Mouse (Mus musculus): ENCODE measurements at regions not wholly inside any gene's neighbourhood (a gene's known extent, or its start where the extent isn't known, plus 50 kb on each side); places are given as distances from the start of the nearest gene placed in this dataset.

DNA sequence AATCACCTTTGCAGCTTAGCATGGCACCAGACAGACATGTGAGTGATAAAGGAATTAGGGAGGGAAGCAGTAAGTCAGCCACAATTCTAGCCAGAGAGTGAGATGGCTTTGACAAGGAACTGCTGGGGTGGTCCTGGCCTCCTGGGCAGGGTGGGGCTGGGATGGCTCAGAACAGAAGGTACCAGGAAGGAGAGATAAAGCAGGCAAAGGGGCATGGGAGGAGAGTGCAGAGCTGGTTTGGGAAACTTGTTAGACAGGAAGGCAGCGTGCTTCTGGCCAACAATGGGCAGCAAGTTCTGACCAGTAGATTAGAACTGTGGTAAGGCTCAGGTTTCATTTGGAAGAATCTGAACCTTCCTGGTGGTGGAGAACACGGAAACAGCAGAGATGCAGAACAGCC, 130.5 kb upstream of the Mkln1 start:
- Histone ChIP-seq H3K9me3 (ENCODE audit: control insufficient read depth, low read length) (no peaks in the 10 kb centered on the region), H3K27me3 (ENCODE audit: control insufficient read depth, insufficient read depth, low read length) (no peaks in the 10 kb centered on the region), H3K4me2 (ENCODE audit: low read depth, low read length, severe bottlenecking) (no peak overlapping the region), H3K4me3 (ENCODE audit: low read depth, low read length) (no peak overlapping the region), H3K36me3 (ENCODE audit: control insufficient read depth, insufficient read depth, low read length) (no peaks in the 10 kb centered on the region), H3K9ac (ENCODE audit: low read length) (no peak overlapping the region), H3K4me1 (replicated peaks; ENCODE audit: control insufficient read depth, insufficient read depth, low read length) (no peaks in the 10 kb centered on the region), H3K27ac (ENCODE audit: low read depth, low read length) (no peak overlapping the region)
- 74% methylated on average over 2 of the region's 2 CpGs for WGBS
- DNase-seq (ENCODE audit: low spot score) (no peak), ATAC-seq (replicated peaks; ENCODE audit: low FRiP score) (no peak)

DNA sequence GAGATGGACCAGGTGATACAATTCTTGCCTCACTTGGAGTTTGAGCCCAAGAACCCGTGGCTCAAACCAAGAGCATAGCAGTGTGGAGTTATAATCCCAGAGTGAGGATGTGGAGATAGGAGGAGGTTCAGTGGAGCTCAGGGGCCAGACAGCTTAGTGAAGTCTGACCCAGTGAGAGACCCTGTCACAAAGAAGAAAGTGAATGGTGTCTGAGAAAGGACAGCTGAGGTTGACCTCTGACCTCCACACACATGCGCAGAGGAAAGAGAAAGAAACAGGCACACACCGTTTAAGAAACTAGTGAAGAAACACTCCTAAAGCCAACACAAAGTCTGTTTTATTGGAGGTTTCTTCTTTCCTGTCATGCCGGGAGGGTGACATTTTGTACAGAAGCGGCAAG, 124.7 kb upstream of the Mkln1 start:
- 44% methylated on average over 5 of the region's 5 CpGs for WGBS
- H3K4me1 ChIP-seq (replicated peaks; ENCODE audit: control insufficient read depth, insufficient read depth, low read length), result no peaks in the 10 kb centered on the region
- H3K9me3 ChIP-seq (ENCODE audit: control insufficient read depth, low read length), result no peaks in the 10 kb centered on the region
- H3K4me2 ChIP-seq (ENCODE audit: low read depth, low read length, severe bottlenecking), result no peak overlapping the region
- DNase-seq (ENCODE audit: low spot score) (no peak), ATAC-seq (replicated peaks; ENCODE audit: low FRiP score) (no peak)
- no peak overlapping the region for H3K27ac ChIP-seq (ENCODE audit: low read depth, low read length)
- no peak overlapping the region for H3K9ac ChIP-seq (ENCODE audit: low read length)
- no peak overlapping the region for H3K4me3 ChIP-seq (ENCODE audit: low read depth, low read length)
- no peaks in the 10 kb centered on the region for H3K36me3 ChIP-seq (ENCODE audit: control insufficient read depth, insufficient read depth, low read length)
- H3K27me3 ChIP-seq (ENCODE audit: control insufficient read depth, insufficient read depth, low read length), result no peaks in the 10 kb centered on the region

DNA sequence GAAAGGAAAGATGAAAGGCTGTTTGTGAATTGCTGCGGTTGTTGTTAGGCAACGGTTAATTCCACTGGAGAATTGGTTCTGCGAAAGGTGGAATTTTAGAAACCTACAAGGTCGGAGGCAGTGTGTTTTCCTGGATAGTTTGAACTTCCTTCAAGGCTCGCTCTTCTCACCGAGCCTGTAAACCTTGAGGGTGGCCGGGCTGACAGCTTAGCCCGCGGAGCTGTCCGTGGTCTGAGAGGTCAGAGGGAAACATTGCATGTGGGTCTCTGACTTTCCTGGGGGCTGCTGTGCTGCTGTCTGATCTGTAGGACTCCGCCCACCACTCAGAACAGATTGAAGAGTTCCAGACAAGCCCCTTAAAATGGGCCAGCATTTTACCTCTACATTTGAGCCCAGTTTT, 124.3 kb upstream of the Mkln1 start:
- no peak overlapping the region for H3K27ac ChIP-seq (ENCODE audit: low read depth, low read length)
- H3K4me2 ChIP-seq (ENCODE audit: low read depth, low read length, severe bottlenecking), result no peak overlapping the region

DNA sequence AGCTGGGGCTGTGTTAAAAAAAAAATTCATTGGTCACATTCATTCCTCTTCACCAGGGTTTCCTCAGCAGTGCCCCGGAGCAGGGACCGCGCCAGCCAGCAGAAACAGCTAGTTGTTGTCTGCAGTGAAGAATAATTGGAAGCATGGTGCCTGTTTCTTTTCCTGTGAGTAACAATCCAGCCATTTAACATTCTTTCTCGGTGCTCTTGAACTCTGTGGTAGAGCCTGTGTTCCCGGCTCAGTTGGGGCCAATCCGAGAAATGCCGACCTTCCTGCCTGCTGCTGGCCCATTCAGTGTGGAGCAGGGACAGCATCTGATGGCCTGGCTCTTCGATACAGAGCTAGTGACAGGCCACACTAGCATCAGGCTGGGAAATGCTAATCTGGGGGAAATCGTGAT, 120.7 kb upstream of the Mkln1 start:
- no peak for DNase-seq (ENCODE audit: low spot score)

More for the DNA sequence above, 124.3 kb upstream of the Mkln1 start:
- ATAC-seq (replicated peaks; ENCODE audit: low FRiP score), result no peak
- Histone ChIP-seq H3K4me3 (ENCODE audit: low read depth, low read length) (no peak overlapping the region), H3K9me3 (ENCODE audit: control insufficient read depth, low read length) (no peaks in the 10 kb centered on the region), H3K27me3 (ENCODE audit: control insufficient read depth, insufficient read depth, low read length) (no peaks in the 10 kb centered on the region), H3K36me3 (ENCODE audit: control insufficient read depth, insufficient read depth, low read length) (no peaks in the 10 kb centered on the region), H3K9ac (ENCODE audit: low read length) (no peak overlapping the region), H3K4me1 (replicated peaks; ENCODE audit: control insufficient read depth, insufficient read depth, low read length) (no peaks in the 10 kb centered on the region)
- DNase-seq (ENCODE audit: low spot score), result no peak
- WGBS, result 36% methylated on average over 11 of the region's 11 CpGs

DNA sequence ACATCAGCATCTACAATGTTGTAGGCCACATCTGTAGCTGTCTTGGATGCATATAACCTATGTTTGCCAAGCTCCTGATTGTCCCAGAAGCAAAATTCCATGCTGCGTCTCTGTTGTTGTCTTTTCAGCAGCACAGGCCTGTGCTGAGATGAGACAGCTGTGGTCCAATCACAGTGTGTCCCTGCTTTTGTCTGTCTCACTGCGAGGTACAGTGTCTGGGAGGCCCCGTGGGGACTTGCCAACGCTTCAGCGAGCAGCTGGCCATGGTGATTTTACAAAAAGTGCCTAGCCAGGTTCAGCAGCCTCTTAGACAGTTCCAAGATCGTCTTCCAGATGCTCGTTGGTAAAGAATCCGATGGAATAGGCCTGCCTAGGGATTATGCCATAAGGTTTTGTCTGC, 114.6 kb upstream of the Mkln1 start:
- WGBS, result 72% methylated on average over 8 of the region's 8 CpGs
- no peaks in the 10 kb centered on the region for H3K27me3 ChIP-seq (ENCODE audit: control insufficient read depth, insufficient read depth, low read length)
- no peak for DNase-seq (ENCODE audit: low spot score)
- ATAC-seq (replicated peaks; ENCODE audit: low FRiP score), result no peak
- no peaks in the 10 kb centered on the region for H3K36me3 ChIP-seq (ENCODE audit: control insufficient read depth, insufficient read depth, low read length)
- no peak overlapping the region for H3K4me2 ChIP-seq (ENCODE audit: low read depth, low read length, severe bottlenecking)
- no peak overlapping the region for H3K27ac ChIP-seq (ENCODE audit: low read depth, low read length)
- no peak overlapping the region for H3K9ac ChIP-seq (ENCODE audit: low read length)
- no peaks in the 10 kb centered on the region; the same call in 1 of the 2 replicates for H3K4me1 ChIP-seq (replicated peaks; ENCODE audit: control insufficient read depth, insufficient read depth, low read length)
- no peak overlapping the region for H3K4me3 ChIP-seq (ENCODE audit: low read depth, low read length)
- H3K9me3 ChIP-seq (ENCODE audit: control insufficient read depth, low read length), result no peaks in the 10 kb centered on the region

More for the DNA sequence above, 120.7 kb upstream of the Mkln1 start:
- Histone ChIP-seq H3K4me1 (replicated peaks; ENCODE audit: control insufficient read depth, insufficient read depth, low read length) (no peaks in the 10 kb centered on the region), H3K4me2 (ENCODE audit: low read depth, low read length, severe bottlenecking) (no peak overlapping the region), H3K9me3 (ENCODE audit: control insufficient read depth, low read length) (no peaks in the 10 kb centered on the region), H3K36me3 (ENCODE audit: control insufficient read depth, insufficient read depth, low read length) (no peaks in the 10 kb centered on the region), H3K27me3 (ENCODE audit: control insufficient read depth, insufficient read depth, low read length) (no peaks in the 10 kb centered on the region), H3K9ac (ENCODE audit: low read length) (no peak overlapping the region), H3K27ac (ENCODE audit: low read depth, low read length) (no peak overlapping the region), H3K4me3 (ENCODE audit: low read depth, low read length) (no peak overlapping the region)
- WGBS, result 63% methylated on average over 9 of the region's 9 CpGs
- ATAC-seq (replicated peaks; ENCODE audit: low FRiP score), result no peak

DNA sequence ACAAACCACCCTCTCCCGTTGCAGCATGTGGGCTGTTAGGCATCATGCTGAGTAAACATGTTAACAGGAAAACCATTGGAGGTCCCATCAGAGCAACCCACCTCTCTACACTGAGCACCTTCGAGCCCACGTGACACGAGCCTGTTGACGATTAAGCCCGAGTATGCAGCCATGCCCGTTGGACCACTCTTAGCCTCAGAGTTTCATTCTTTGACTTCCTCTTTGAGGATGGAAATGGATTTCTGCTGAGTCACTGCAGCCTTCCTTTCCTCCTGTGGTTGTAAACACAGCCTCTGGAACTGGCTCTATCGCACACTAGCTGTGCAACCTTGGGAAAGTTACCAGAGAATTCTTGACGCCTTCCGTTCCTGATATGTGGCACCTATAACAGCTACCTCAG, 114.1 kb upstream of the Mkln1 start:
- 91% methylated on average over 10 of the region's 10 CpGs for WGBS
- no peak for ATAC-seq (replicated peaks; ENCODE audit: low FRiP score)

DNA sequence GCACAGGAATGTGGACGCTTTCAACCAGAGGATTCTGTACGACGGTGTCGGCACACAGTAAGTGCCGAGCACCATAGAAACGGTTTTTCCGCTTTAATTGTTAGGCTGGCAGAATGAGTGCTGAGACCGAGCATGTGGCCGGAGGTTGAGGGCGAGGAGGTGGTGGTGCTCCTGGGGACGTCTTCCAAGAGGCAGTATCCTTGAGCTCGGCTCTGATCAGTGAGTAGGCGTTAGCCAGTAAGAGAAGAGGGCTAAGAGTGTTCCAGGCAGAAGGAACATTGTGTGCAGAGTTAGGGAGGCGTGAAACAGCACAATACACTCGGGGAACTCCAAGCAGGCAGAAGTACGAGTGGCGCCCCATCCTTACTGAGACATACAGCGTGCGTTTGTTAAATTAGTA, 113.5 kb upstream of the Mkln1 start:
- H3K36me3 ChIP-seq (ENCODE audit: control insufficient read depth, insufficient read depth, low read length), result no peaks in the 10 kb centered on the region
- H3K27me3 ChIP-seq (ENCODE audit: control insufficient read depth, insufficient read depth, low read length), result no peaks in the 10 kb centered on the region
- H3K9me3 ChIP-seq (ENCODE audit: control insufficient read depth, low read length), result no peaks in the 10 kb centered on the region
- DNase-seq (ENCODE audit: low spot score) (no peak), ATAC-seq (replicated peaks; ENCODE audit: low FRiP score) (no peak)
- H3K4me2 ChIP-seq (ENCODE audit: low read depth, low read length, severe bottlenecking), result no peak overlapping the region
- H3K27ac ChIP-seq (ENCODE audit: low read depth, low read length), result no peak overlapping the region
- H3K9ac ChIP-seq (ENCODE audit: low read length), result no peak overlapping the region
- WGBS, result 87% methylated on average over 19 of the region's 19 CpGs
- H3K4me1 ChIP-seq (replicated peaks; ENCODE audit: control insufficient read depth, insufficient read depth, low read length), result no peaks in the 10 kb centered on the region; the same call in 1 of the 2 replicates
- H3K4me3 ChIP-seq (ENCODE audit: low read depth, low read length), result no peak overlapping the region

More for the DNA sequence above, 114.1 kb upstream of the Mkln1 start:
- no peak for DNase-seq (ENCODE audit: low spot score)
- no peak overlapping the region for H3K4me3 ChIP-seq (ENCODE audit: low read depth, low read length)
- no peaks in the 10 kb centered on the region for H3K27me3 ChIP-seq (ENCODE audit: control insufficient read depth, insufficient read depth, low read length)
- no peak overlapping the region for H3K9ac ChIP-seq (ENCODE audit: low read length)
- no peaks in the 10 kb centered on the region for H3K36me3 ChIP-seq (ENCODE audit: control insufficient read depth, insufficient read depth, low read length)
- H3K27ac ChIP-seq (ENCODE audit: low read depth, low read length), result no peak overlapping the region
- no peaks in the 10 kb centered on the region for H3K9me3 ChIP-seq (ENCODE audit: control insufficient read depth, low read length)
- no peak overlapping the region for H3K4me2 ChIP-seq (ENCODE audit: low read depth, low read length, severe bottlenecking)
- H3K4me1 ChIP-seq (replicated peaks; ENCODE audit: control insufficient read depth, insufficient read depth, low read length), result no peaks in the 10 kb centered on the region; the same call in 1 of the 2 replicates

DNA sequence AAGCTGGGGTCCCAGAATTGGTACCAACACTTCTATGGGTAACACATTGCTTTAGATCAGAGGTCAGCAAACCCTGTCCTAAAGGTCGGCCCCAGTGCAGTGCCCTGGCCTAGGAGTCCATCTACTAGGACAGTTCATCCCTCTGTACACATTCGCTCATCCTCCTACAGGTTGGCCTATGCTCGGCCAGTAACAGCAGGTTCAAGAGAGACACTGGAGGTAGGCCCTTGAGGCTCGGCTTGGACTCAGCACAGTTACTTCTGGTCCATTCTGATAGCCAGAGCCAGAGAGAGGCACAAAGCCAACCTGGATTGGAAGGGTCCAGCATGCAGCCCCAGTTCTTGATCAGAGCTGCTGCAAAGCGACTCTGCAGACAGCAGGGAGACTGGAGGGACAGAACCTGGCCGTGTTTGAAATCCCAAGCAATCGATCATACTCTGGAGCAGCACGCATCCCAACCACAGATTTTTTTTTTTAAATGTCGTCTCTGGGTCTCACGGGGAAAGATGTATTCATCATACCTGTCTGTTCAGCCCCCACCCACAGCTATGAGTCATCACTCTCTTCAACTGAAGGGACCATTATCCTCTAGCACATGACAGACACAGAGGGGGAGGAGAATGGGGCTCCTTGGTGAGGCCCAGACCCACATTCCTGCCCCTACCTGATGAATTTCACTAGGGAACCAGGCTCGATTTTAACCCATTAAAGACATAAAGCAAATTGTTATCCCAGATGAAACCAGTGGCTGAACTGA, 112.4 kb upstream of the Mkln1 start:
- DNase-seq (ENCODE audit: low spot score) (no peak), ATAC-seq (replicated peaks; ENCODE audit: low FRiP score) (no peak)
- 92% methylated on average over 11 of the region's 11 CpGs for WGBS
- no peaks in the 10 kb centered on the region for H3K27me3 ChIP-seq (ENCODE audit: control insufficient read depth, insufficient read depth, low read length)
- no peak overlapping the region for H3K9ac ChIP-seq (ENCODE audit: low read length)
- no peak overlapping the region for H3K27ac ChIP-seq (ENCODE audit: low read depth, low read length)
- H3K36me3 ChIP-seq (ENCODE audit: control insufficient read depth, insufficient read depth, low read length), result no peaks in the 10 kb centered on the region
- no peaks in the 10 kb centered on the region for H3K9me3 ChIP-seq (ENCODE audit: control insufficient read depth, low read length)
- no peak overlapping the region for H3K4me3 ChIP-seq (ENCODE audit: low read depth, low read length)
- H3K4me1 ChIP-seq (replicated peaks; ENCODE audit: control insufficient read depth, insufficient read depth, low read length), result no peaks in the 10 kb centered on the region; the same call in 1 of the 2 replicates
- no peak overlapping the region for H3K4me2 ChIP-seq (ENCODE audit: low read depth, low read length, severe bottlenecking)

DNA sequence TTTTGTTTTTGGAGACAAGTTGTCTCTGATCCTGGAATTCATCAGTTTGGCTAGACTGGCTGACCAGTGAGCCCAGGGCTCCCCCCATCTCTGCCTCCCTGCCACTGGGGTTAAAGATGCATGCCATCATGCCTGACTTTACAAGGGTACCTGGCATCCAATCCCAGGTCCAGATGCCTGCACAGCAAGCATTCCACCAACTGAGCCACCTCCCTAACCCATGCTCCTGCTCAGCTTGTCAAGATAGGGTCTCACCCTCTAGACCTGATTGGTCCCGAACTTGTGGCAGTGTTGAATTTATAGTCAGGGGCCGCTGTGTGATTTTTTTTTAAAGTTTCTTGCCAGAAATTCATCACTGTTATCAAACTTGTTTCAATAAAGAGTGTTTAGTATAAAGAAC, 111.4 kb upstream of the Mkln1 start:
- DNase-seq (ENCODE audit: low spot score), result no peak
- Histone ChIP-seq H3K9ac (ENCODE audit: low read length) (no peak overlapping the region), H3K9me3 (ENCODE audit: control insufficient read depth, low read length) (no peaks in the 10 kb centered on the region), H3K4me3 (ENCODE audit: low read depth, low read length) (no peak overlapping the region), H3K4me1 (replicated peaks; ENCODE audit: control insufficient read depth, insufficient read depth, low read length) (no peaks in the 10 kb centered on the region; the same call in 1 of the 2 replicates), H3K36me3 (ENCODE audit: control insufficient read depth, insufficient read depth, low read length) (no peaks in the 10 kb centered on the region), H3K27me3 (ENCODE audit: control insufficient read depth, insufficient read depth, low read length) (no peaks in the 10 kb centered on the region), H3K4me2 (ENCODE audit: low read depth, low read length, severe bottlenecking) (no peak overlapping the region), H3K27ac (ENCODE audit: low read depth, low read length) (no peak overlapping the region)
- 95% methylated on average over 2 of the region's 2 CpGs for WGBS
- no peak for ATAC-seq (replicated peaks; ENCODE audit: low FRiP score)
